Mouse (Mus musculus) Patski (cell line): ENCODE measurements around the gene Rhoc. TPM values are rescaled to one million over a fixed set of nuclear protein-coding genes. Genes with fewer than 3 reads are reported as not detected.
A peak's percentile ranks its signal among the peaks of the same experiment; 100 is the strongest.

ENCODE experiments used
- ATAC-seq: fragments of 100-300 bp; one replicate; pipeline ENCODE4 v1.8.0; 2021
- CTCF ChIA-PET: fragments of 350-600 bp; sonication (Branson Sonifier 250); formaldehyde crosslinking; loops from one replicate; lab custom pipeline; 2022; ENCODE audit warnings: inconsistent platforms; lab: Charles Lee
- POLR2A ChIA-PET: fragments of 350-600 bp; sonication (Branson Sonifier 250); formaldehyde crosslinking; loops from one replicate; lab custom pipeline; 2022; ENCODE audit warnings: antibody characterized with exemption, inconsistent platforms; lab: Charles Lee
- DNase-seq: peaks from one replicate; pipeline ENCODE4 v3.0.0-alpha.2; 2011; ENCODE audit warnings: low read depth, low spot score
- H3K27me3 ChIP-seq: fragments of 371-371 bp; one replicate; pipeline ENCODE4 v1.5.1; 2021
- CTCF ChIP-seq: fragments of 100-300 bp; IDR thresholded peaks from one replicate; pipeline ENCODE4 v1.5.1; 2021
- in situ Hi-C: fragments of 300-500 bp; cut with MboI; formaldehyde crosslinking; loops from 3 replicates; pipeline ENCODE4 v1.11.1; 2018; ENCODE audit warnings: low pct_unique_long_range_greater_than_20kb, mixed read lengths
- polyA plus RNA-seq: library from polyadenylated mRNA; unstranded; gene quantifications from one replicate; pipeline ENCODE4 v1.2.3, GENCODE M21; 2021

Gene Rhoc
- polyA plus RNA-seq, 1 experiment from 2014 or later, result 470 TPM

- TF ChIP-seq CTCF, result no peak
- in situ Hi-C loops, result no loop called here
- DNase-seq, result no peak
- ChIA-PET CTCF (interaction anchor here (3.1 kb wide), 1 partner anchor 23 kb away, joined by 10 read pairs; no protein-coding TSS in a partner anchor), POLR2A (interaction anchor here (1.3 kb wide), 1 partner anchor 36 kb away, joined by 5 read pairs; the partner anchor contains the start of gene Mov10)
- H3K27me3 ChIP-seq, result no peaks in the 10 kb centered on the region
- peak; percentile 3 for ATAC-seq
These were observed 6.7 kb upstream of the Rhoc start, which contains the start of gene Fam19a3 for GRCm38 (mm10) chr3:104781471-104781903. Gene Fam19a3, minus strand, starts transcription at chr3:104781840.

DNA sequence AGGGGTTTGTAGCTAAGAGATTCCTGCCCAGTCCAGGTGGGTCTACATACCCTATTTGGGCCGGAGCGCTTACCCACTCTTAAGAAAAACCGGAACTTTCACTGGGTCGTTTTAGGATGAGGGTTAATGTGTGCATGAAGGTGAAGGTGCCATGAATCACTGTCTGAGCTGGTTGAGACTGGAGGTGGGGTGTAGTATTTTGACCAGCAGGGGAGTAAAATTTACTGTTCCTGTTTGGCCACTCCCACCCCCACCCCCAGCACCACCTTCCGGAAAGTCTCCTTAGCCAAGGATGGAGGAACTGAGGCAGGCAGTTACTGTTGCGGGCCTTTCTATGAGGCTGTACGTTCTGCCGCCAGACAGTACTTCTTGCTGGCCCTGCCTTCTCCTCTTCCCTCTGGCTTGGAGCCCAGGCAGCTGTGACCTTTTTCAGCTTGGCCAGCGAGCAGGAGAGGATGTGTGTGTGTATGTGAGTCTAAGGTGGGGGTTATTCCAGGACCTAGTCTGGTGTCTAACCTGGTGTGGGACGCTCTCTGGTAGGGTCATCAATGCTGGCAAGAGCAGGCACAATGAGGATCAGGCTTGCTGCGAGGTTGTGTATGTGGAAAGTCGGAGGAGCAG, 6.0 kb upstream of the Rhoc start:
- DNase-seq (no peak), ATAC-seq (no peak)
- no peaks in the 10 kb centered on the region for H3K27me3 ChIP-seq
- POLR2A ChIA-PET, result interaction anchor here (1.3 kb wide), 1 partner anchor 36 kb away, joined by 5 read pairs; the partner anchor contains the start of gene Mov10
- CTCF ChIA-PET, result no interaction called here
- in situ Hi-C loops, result no loop called here
- no peak for TF ChIP-seq CTCF

GRCm38 (mm10) chr3:104783971-104784500, 4.1 kb upstream of the Rhoc start:
- ChIA-PET POLR2A (no interaction called here), CTCF (interaction anchor here (1.2 kb wide), 1 partner anchor 18 kb away, joined by 3 read pairs; no protein-coding TSS in a partner anchor)
- DNase-seq, result no peak
- TF ChIP-seq CTCF, result no peak
- ATAC-seq, result no peak
- in situ Hi-C loops, result no loop called here
- no peaks in the 10 kb centered on the region for H3K27me3 ChIP-seq

- POLR2A ChIA-PET, result interaction anchor here (1.1 kb wide), 1 partner anchor 79 kb away, joined by 3 read pairs; the partner anchor contains the start of gene Capza1
- ATAC-seq (no peak), DNase-seq (no peak)
- CTCF ChIA-PET, result no interaction called here
- in situ Hi-C loops, result loop anchor here (5.0 kb wide), 3 partner anchors 77 to 267 kb away; partner anchors contain the start of genes Capza1, Cttnbp2nl and St7l
- no peak for TF ChIP-seq CTCF
- H3K27me3 ChIP-seq, result no peaks in the 10 kb centered on the region
These were observed 2.9 kb upstream of the Rhoc start for GRCm38 (mm10) chr3:104785284-104785683.

DNA sequence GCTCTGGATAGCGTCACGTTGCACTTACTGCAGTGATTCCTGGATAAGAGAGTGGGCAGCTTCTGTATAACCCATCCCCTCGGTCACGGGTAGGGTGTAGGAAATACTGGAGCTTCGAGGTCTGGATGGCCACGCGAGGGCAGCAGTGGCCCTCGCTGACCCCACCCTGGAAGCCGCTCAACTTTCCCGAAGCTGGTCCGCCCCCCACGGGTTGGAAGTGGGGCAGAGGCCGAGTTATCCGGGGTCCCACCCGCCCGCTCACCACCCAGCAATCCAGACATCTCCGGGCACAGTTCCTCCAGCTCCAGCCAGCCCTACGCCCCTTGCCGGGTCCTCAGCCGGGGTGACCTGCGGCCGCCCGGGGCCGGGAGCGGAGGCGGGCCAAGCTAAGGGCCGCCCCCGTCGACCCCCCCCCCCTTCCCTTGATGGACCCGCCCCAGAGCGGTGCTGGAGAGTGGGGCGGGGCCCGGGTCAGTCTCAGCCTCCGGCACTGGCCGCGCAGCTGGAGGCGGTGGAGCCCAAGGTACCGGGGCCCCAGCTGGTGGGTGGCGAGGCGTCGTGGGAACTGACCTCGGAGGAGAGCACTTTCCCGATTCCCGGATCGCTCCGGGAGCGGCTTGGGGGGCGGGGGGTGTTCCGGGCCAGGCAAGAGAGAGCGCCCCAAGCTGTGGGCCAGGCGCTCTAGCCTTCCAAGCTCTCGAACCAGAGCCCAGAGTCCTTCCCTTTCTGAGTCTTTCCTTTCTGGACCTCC, 561 bp downstream of the Rhoc start:
- POLR2A ChIA-PET, result interaction anchor here (0.5 to 5.5 kb wide), 12 partner anchors 20 to 373 kb away, joined by 3 to 35 read pairs (median 4); partner anchors contain the start of genes Capza1, Mov10 and St7l
- CTCF ChIA-PET, result interaction anchor here (0.6 to 5.0 kb wide), 29 partner anchors 9 to 270 kb away, joined by 3 to 30 read pairs (median 3); partner anchors contain the start of genes Capza1 and Mov10
- H3K27me3 ChIP-seq, result no peaks in the 10 kb centered on the region
- in situ Hi-C loops, result loop anchor here (5.0 kb wide), 3 partner anchors 74 to 264 kb away; partner anchors contain the start of genes Capza1, Cttnbp2nl and St7l
- ATAC-seq, result peak; percentile 64
- peak; percentile 71 for DNase-seq
- no peak for TF ChIP-seq CTCF

- DNase-seq, result no peak
- ATAC-seq, result peak; percentile 9
- no peaks in the 10 kb centered on the region for H3K27me3 ChIP-seq
- ChIA-PET CTCF (interaction anchor here (0.8 to 5.0 kb wide), 19 partner anchors 9 to 270 kb away, joined by 3 to 30 read pairs (median 4); partner anchors contain the start of genes Capza1 and Mov10), POLR2A (interaction anchor here (0.6 to 5.5 kb wide), 9 partner anchors 28 to 374 kb away, joined by 3 to 35 read pairs (median 5); partner anchors contain the start of genes Capza1, Mov10 and St7l)
- in situ Hi-C loops, result loop anchor here (5.0 kb wide), 3 partner anchors 73 to 263 kb away; partner anchors contain the start of genes Capza1, Cttnbp2nl and St7l
- TF ChIP-seq CTCF, result no peak
These were observed 1.1 kb downstream of the Rhoc start for GRCm38 (mm10) chr3:104789312-104789605.

DNA sequence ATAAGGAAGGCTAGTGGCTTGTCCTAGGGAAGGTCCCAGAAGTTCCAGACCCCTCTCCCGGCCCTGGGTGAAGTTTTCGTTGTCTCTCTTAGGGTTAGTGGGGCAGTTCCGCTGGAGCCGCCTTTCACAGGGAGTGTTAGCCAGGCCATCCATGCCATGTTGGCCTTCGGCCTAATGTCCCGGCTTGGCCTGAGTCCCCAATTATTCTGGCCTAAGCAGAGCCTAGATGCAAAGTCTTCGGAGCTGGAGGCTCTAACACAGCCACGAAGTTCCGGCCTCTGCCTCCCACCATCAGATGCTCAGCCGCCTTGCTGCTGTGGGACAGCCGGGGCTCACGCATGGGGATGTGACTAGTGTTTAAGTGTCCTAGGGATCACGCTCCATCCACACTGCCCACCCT, 1.6 kb downstream of the Rhoc start:
- ChIA-PET POLR2A (interaction anchor here (1.4 to 5.5 kb wide), 3 partner anchors 28 to 75 kb away, joined by 4 to 35 read pairs (median 19); partner anchors contain the start of genes Capza1, Mov10 and St7l), CTCF (interaction anchor here (1.5 to 5.0 kb wide), 5 partner anchors 13 to 203 kb away, joined by 4 to 30 read pairs (median 8); partner anchors contain the start of gene Mov10)
- in situ Hi-C loops, result loop anchor here (5.0 kb wide), 3 partner anchors 72 to 262 kb away; partner anchors contain the start of genes Capza1, Cttnbp2nl and St7l
- no peaks in the 10 kb centered on the region for H3K27me3 ChIP-seq
- ATAC-seq (no peak), DNase-seq (no peak)
- TF ChIP-seq CTCF, result no peak

DNA sequence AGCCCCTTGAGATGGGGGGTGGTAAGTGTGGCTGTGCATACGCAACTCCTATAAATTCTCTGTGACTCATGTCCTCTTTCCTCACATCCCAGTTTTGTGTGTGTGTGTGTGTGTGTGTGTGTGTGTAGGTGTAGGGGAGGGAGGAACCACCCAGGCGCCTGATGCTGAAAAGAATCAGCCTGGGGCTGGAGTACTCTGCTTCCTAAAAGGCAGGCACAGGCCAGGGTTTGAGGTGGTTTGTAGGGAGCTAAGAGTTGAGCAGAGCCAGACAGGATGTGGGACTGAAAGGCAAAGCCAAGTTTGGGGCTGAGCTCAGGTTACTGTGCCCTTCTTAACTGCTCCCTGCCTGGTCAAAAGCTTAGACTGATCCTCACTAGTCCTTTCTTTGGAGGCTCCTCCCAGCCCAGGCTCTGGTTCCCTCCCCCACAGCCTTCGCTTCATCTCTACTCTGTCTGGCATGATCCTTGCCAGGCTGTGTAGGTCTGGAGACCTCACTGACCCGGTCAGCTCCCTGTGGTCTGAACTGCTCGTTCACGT, 2.3 kb downstream of the Rhoc start:
- in situ Hi-C loops, result no loop called here
- POLR2A ChIA-PET, result interaction anchor here (0.6 to 5.5 kb wide), 5 partner anchors 27 to 263 kb away, joined by 3 to 35 read pairs (median 3); partner anchors contain the start of genes Cttnbp2nl, Mov10 and Slc16a1
- peak; percentile 9 for ATAC-seq
- CTCF ChIA-PET, result interaction anchor here (1.5 to 5.0 kb wide), 5 partner anchors 12 to 268 kb away, joined by 4 to 30 read pairs (median 8); partner anchors contain the start of gene Mov10
- DNase-seq, result peak; percentile 68
- TF ChIP-seq CTCF, result no peak
- no peaks in the 10 kb centered on the region for H3K27me3 ChIP-seq

GRCm38 (mm10) chr3:104791017-104791416, 2.8 kb downstream of the Rhoc start:
- no peak for DNase-seq
- ChIA-PET POLR2A (interaction anchor here (0.6 to 5.5 kb wide), 6 partner anchors 27 to 262 kb away, joined by 3 to 35 read pairs (median 4); partner anchors contain the start of genes Cttnbp2nl, Mov10 and Slc16a1), CTCF (interaction anchor here (1.5 to 5.0 kb wide), 4 partner anchors 12 to 268 kb away, joined by 4 to 30 read pairs (median 14); partner anchors contain the start of gene Mov10)
- TF ChIP-seq CTCF, result no peak
- H3K27me3 ChIP-seq, result no peaks in the 10 kb centered on the region
- in situ Hi-C loops, result no loop called here
- ATAC-seq, result no peak
